Mouse (Mus musculus): ENCODE data around the gene 4933425L06Rik. TPM values are rescaled to one million over a fixed set of nuclear protein-coding genes. Genes with fewer than 3 reads are reported as not detected.

The 4933425L06Rik gene
- total and polyA plus RNA-seq, 3 experiments: not detected

- Histone ChIP-seq H3K9me3 (replicated peaks; ENCODE audit: insufficient read depth, low read length) (no peaks in the 10 kb centered on the region), H3K36me3 (ENCODE audit: control insufficient read depth in 1 of 2, insufficient read depth in 2 of 2, low read length in 2 of 2) (no peaks in the 10 kb centered on the region), H3K4me1 (ENCODE audit: control insufficient read depth in 1 of 2, insufficient read depth in 2 of 2, low read length in 2 of 2) (no peaks in the 10 kb centered on the region; a peak in 1 of 4 replicates), H3K27me3 (ENCODE audit: control insufficient read depth in 1 of 2, insufficient read depth in 2 of 2, low read length in 2 of 2) (no peaks in the 10 kb centered on the region), H3K4me3 (ENCODE audit: control insufficient read depth in 1 of 2, insufficient read depth in 1 of 2, low read depth in 2 of 2, low read length in 2 of 2) (no peak overlapping the region), H3K79me2 (ENCODE audit: control insufficient read depth, insufficient read depth, low read length, poor library complexity) (no peaks in the 10 kb centered on the region), H3K9ac (ENCODE audit: control insufficient read depth, low read depth, low read length, poor library complexity, severe bottlenecking) (no peak overlapping the region), H3K27ac (ENCODE audit: control insufficient read depth, low read depth, low read length) (no peak overlapping the region)
- DNase-seq (ENCODE audit: low read depth, low spot score): no peak
- TF ChIP-seq TBP (IDR thresholded peaks at IDR 0.05; ENCODE audit: low read depth, low read length): no peak
Measured at GRCm38 (mm10) chr13:105038334-105038733, 43.6 kb upstream of the 4933425L06Rik start.

GRCm38 (mm10) chr13:105043882-105044281 is 38.0 kb upstream of the 4933425L06Rik start:
- peaks cover 0 to 5% of the 10 kb centered on the region in 2 experiments; a peak in 2 of 4 replicates for H3K4me1 ChIP-seq (ENCODE audit: control insufficient read depth in 1 of 2, insufficient read depth in 2 of 2, low read length in 2 of 2)

GRCm38 (mm10) chr13:105047377-105047776 is 34.5 kb upstream of the 4933425L06Rik start:
- H3K9ac ChIP-seq (ENCODE audit: control insufficient read depth, low read depth, low read length, poor library complexity, severe bottlenecking): no peak overlapping the region
- no peak for DNase-seq (ENCODE audit: low read depth, low spot score)
- H3K27me3 ChIP-seq (ENCODE audit: control insufficient read depth in 1 of 2, insufficient read depth in 2 of 2, low read length in 2 of 2): no peaks in the 10 kb centered on the region
- H3K4me1 ChIP-seq (ENCODE audit: control insufficient read depth in 1 of 2, insufficient read depth in 2 of 2, low read length in 2 of 2): peaks cover 0 to 5% of the 10 kb centered on the region in 2 experiments; a peak in 3 of 4 replicates
- peaks cover 0 to 9% of the 10 kb centered on the region in 2 experiments; a peak in 1 of 4 replicates for H3K36me3 ChIP-seq (ENCODE audit: control insufficient read depth in 1 of 2, insufficient read depth in 2 of 2, low read length in 2 of 2)
- H3K4me3 ChIP-seq (ENCODE audit: control insufficient read depth in 1 of 2, insufficient read depth in 1 of 2, low read depth in 2 of 2, low read length in 2 of 2): no peak overlapping the region
- no peaks in the 10 kb centered on the region for H3K79me2 ChIP-seq (ENCODE audit: control insufficient read depth, insufficient read depth, low read length, poor library complexity)
- no peak overlapping the region for H3K27ac ChIP-seq (ENCODE audit: control insufficient read depth, low read depth, low read length)
- TF ChIP-seq CTCF (IDR thresholded peaks at IDR 0.05 in 2 of 3, conservative IDR thresholded peaks at IDR 0.05 in 1 of 3; ENCODE audit: control insufficient read depth in 1 of 3, insufficient read depth in 1 of 3, low read depth in 2 of 3, low read length in 3 of 3, poor library complexity in 1 of 3, severe bottlenecking in 1 of 3): no peak
- TF ChIP-seq GABPA (IDR thresholded peaks at IDR 0.05; ENCODE audit: low read depth, low read length): no peak
- no peak for TF ChIP-seq TAL1 (IDR thresholded peaks at IDR 0.05; ENCODE audit: low read length)
- no peak for TF ChIP-seq MAFK (IDR thresholded peaks at IDR 0.05; ENCODE audit: borderline replicate concordance, low read depth, low read length)
- no peak for TF ChIP-seq UBTF (IDR thresholded peaks at IDR 0.05; ENCODE audit: borderline replicate concordance, insufficient read depth, low read depth, low read length)
- TF ChIP-seq SIN3A (IDR thresholded peaks at IDR 0.05; ENCODE audit: low read length): no peak
- TF ChIP-seq E2F4 (IDR thresholded peaks at IDR 0.05; ENCODE audit: borderline replicate concordance, low read depth, low read length): no peak
- no peak for TF ChIP-seq HCFC1 (IDR thresholded peaks at IDR 0.05; ENCODE audit: low read depth, low read length)
- no peaks in the 10 kb centered on the region for H3K9me3 ChIP-seq (replicated peaks; ENCODE audit: insufficient read depth, low read length)

More at GRCm38 (mm10) chr13:105043882-105044281, 38.0 kb upstream of the 4933425L06Rik start:
- H3K4me3 ChIP-seq (ENCODE audit: control insufficient read depth in 1 of 2, insufficient read depth in 1 of 2, low read depth in 2 of 2, low read length in 2 of 2): no peak overlapping the region
- H3K36me3 ChIP-seq (ENCODE audit: control insufficient read depth in 1 of 2, insufficient read depth in 2 of 2, low read length in 2 of 2): peaks cover 0 to 3% of the 10 kb centered on the region in 2 experiments; a peak in 1 of 4 replicates
- no peak overlapping the region for H3K27ac ChIP-seq (ENCODE audit: control insufficient read depth, low read depth, low read length)
- TF ChIP-seq ZC3H11A (IDR thresholded peaks at IDR 0.05; ENCODE audit: low read depth, low read length): no peak
- TF ChIP-seq EP300 (IDR thresholded peaks at IDR 0.05; ENCODE audit: low read depth in 1 of 2, low read length in 2 of 2): no peak
- TF ChIP-seq CTCF (IDR thresholded peaks at IDR 0.05 in 2 of 3, conservative IDR thresholded peaks at IDR 0.05 in 1 of 3; ENCODE audit: control insufficient read depth in 1 of 3, insufficient read depth in 1 of 3, low read depth in 2 of 3, low read length in 3 of 3, poor library complexity in 1 of 3, severe bottlenecking in 1 of 3): no peak
- TF ChIP-seq UBTF (IDR thresholded peaks at IDR 0.05; ENCODE audit: borderline replicate concordance, insufficient read depth, low read depth, low read length): no peak
- TF ChIP-seq RAD21 (IDR thresholded peaks at IDR 0.05; ENCODE audit: low read depth, low read length): no peak
- no peak for TF ChIP-seq GATA1 (IDR thresholded peaks at IDR 0.05; ENCODE audit: low read depth, low read length)
- TF ChIP-seq ELF1 (IDR thresholded peaks at IDR 0.05; ENCODE audit: low read depth, low read length): no peak
- no peak for TF ChIP-seq MAZ (IDR thresholded peaks at IDR 0.05; ENCODE audit: low read depth, low read length)
- TF ChIP-seq TAL1 (IDR thresholded peaks at IDR 0.05; ENCODE audit: low read length): no peak
- TF ChIP-seq ZMIZ1 (IDR thresholded peaks at IDR 0.05; ENCODE audit: low read depth, low read length): no peak
- H3K9me3 ChIP-seq (replicated peaks; ENCODE audit: insufficient read depth, low read length): no peaks in the 10 kb centered on the region
- H3K79me2 ChIP-seq (ENCODE audit: control insufficient read depth, insufficient read depth, low read length, poor library complexity): no peaks in the 10 kb centered on the region
- H3K27me3 ChIP-seq (ENCODE audit: control insufficient read depth in 1 of 2, insufficient read depth in 2 of 2, low read length in 2 of 2): no peaks in the 10 kb centered on the region
- no peak for DNase-seq (ENCODE audit: low read depth, low spot score)
- no peak overlapping the region for H3K9ac ChIP-seq (ENCODE audit: control insufficient read depth, low read depth, low read length, poor library complexity, severe bottlenecking)
